Mouse (Mus musculus) duodenum, adult 2 months (tissue): ENCODE data around the gene Lgr5. TPM values are rescaled to one million over a fixed set of nuclear protein-coding genes. Genes with fewer than 3 reads are reported as not detected.

Experiments used
- polyA plus RNA-seq: library from polyadenylated mRNA; depleted of rRNA; stranded (reverse); fragments of >200 nt; gene quantifications from 2 replicates; pipeline ENCODE4 v1.2.3, GENCODE M21; 2012; ENCODE audit warnings: low replicate concordance; rRNA removed

Gene Lgr5
- polyA plus RNA-seq: 5.0 and 5.2 TPM in 2 replicates

DNA sequence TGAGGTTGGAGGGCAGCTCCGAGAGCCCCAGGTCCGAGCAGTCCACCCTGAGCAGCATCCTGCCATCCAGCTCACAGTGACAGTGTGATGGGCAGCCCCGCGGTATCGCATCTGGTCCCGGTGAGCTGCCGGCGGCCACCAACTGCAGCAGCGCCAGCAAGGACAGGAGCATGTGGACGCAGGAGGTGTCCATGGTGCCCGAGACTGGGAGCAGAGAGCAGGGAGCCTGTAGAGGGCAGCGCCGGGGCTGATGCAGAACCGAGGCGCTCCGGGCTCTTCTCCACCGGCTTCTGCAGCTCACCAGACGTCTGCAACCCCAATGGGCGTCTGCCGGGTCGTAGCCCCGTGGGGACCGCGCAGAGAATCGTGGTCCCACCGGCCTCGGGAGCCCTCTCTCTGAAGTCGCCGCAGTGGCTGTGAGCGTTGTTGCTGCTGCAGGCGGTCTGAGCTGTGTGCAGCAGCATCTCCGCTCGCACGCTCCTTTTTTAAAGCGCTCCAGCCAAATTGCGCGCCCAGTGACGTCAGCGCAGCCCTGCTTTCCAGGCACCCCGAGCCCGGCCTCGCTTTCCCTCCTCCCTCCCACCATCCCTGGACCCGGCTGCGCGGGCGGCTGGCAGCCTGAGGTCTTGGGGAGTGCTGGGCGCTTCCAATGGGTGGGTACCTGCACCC is at the start of gene Lgr5:
Gene Lgr5, minus strand, starts transcription at position 480 of the 669 bp plus-strand sequence.

DNA sequence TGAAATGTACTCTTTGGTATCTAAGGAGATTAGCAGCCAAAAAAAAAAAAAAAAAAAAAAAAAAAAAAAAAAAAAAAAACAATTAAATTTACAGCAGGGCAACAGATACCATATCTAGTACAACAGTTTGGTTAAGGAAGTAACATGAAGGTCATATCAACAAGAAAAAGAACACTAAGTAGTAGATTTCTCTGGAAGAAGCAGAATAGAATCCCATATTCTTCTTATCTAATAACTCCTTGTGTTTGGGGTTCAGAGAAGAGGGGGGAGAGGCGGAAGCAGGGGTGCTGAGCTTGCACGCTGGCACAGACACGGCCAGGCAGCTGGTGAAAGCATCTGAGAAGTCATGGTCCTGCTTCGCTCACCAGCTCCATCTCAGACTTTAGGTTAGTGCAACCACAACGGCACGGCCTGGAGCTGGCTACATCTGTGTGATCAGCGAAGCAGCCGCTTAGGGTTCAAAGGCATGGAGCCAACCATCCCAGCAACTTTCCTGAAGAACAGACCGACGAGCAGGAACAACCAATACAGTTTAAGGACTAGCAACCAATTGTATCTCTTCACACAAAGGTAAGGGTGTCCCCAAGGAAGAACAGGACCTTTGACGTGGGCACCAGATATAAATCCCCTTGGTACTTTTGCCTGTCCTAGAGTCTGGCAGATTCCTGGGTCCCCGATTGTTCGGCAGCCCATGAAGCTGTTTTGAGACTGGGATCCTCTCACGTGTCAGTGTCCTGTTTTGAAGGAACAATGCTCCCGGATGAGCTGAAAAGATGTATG is 17.7 kb downstream of the Lgr5 start, which contains the start of gene A930009A15Rik:
Gene A930009A15Rik, plus strand, starts transcription at position 275 of the 780 bp plus-strand sequence.

Other genes starting within 250 kb of the Lgr5 start
- 22.4 and 38.9 TPM in 2 replicates for gene Tmem19, start 225.3 kb downstream of the Lgr5 start, polyA plus RNA-seq
- gene Thap2, start 203.3 kb downstream of the Lgr5 start, polyA plus RNA-seq: 2.0 and 7.6 TPM in 2 replicates
- gene Zfc3h1, start 202.8 kb downstream of the Lgr5 start, polyA plus RNA-seq: 3.6 and 3.9 TPM in 2 replicates
- not detected in 2 replicates for gene A930009A15Rik, start 17.8 kb downstream of the Lgr5 start, polyA plus RNA-seq
- 19.8 and 49.5 TPM in 2 replicates for gene Tspan8, start 229.1 kb upstream of the Lgr5 start, polyA plus RNA-seq